Mouse (Mus musculus) bone marrow, adult 2 months (tissue): Measurements from ENCODE around the gene Upf2. TPM values are rescaled to one million over a fixed set of nuclear protein-coding genes. Genes with fewer than 3 reads are reported as not detected.

Experiments used
- H3K27ac ChIP-seq: fragments of 200-500 bp; 2 replicates; pipeline ENCODE4 v1.5.1; 2012; ENCODE audit warnings: low read depth, mild to moderate bottlenecking, control low read depth, inconsistent platforms, low read length; ENCODE audit not compliant: control insufficient read depth, poor library complexity, insufficient read depth
- H3K4me1 ChIP-seq: fragments of 200-500 bp; 2 replicates; pipeline ENCODE4 v1.6.1; 2011; ENCODE audit warnings: low read length; ENCODE audit not compliant: control insufficient read depth, insufficient read depth
- H3K4me3 ChIP-seq: fragments of 200-500 bp; replicated peaks from 2 replicates; pipeline ENCODE3; 2011; ENCODE audit warnings: mild to moderate bottlenecking, low read depth, low read length, control low read depth; ENCODE audit not compliant: control insufficient read depth
- CTCF ChIP-seq: fragments of 200-500 bp; IDR thresholded peaks from 2 replicates; pipeline ENCODE4 v1.5.1; 2011; ENCODE audit warnings: low read length, control low read depth; ENCODE audit not compliant: control insufficient read depth, insufficient read depth
- POLR2A ChIP-seq: fragments of 200-500 bp; IDR thresholded peaks from 2 replicates; pipeline ENCODE4 v1.6.1; 2011; ENCODE audit warnings: low read depth, mild to moderate bottlenecking, control low read depth, low read length, borderline replicate concordance; ENCODE audit not compliant: control insufficient read depth
- WGBS: fragments of 180-500 bp; shearing (Covaris S2); methylation state at CpG from one replicate; pipeline ENCODE4 v1.1.7; 2018; 5-methylcytosine and 5-hydroxymethylcytosine counted together
- polyA plus RNA-seq: library from polyadenylated mRNA; stranded (reverse); fragments of >200 nt; gene quantifications from 2 replicates; pipeline ENCODE4 v1.2.4, GENCODE M21; 2011; ENCODE audit warnings: low replicate concordance; ENCODE audit not compliant: missing spikeins, insufficient read depth, insufficient read length

Gene Upf2
- 12.4 and 20.0 TPM in 2 replicates for polyA plus RNA-seq

DNA sequence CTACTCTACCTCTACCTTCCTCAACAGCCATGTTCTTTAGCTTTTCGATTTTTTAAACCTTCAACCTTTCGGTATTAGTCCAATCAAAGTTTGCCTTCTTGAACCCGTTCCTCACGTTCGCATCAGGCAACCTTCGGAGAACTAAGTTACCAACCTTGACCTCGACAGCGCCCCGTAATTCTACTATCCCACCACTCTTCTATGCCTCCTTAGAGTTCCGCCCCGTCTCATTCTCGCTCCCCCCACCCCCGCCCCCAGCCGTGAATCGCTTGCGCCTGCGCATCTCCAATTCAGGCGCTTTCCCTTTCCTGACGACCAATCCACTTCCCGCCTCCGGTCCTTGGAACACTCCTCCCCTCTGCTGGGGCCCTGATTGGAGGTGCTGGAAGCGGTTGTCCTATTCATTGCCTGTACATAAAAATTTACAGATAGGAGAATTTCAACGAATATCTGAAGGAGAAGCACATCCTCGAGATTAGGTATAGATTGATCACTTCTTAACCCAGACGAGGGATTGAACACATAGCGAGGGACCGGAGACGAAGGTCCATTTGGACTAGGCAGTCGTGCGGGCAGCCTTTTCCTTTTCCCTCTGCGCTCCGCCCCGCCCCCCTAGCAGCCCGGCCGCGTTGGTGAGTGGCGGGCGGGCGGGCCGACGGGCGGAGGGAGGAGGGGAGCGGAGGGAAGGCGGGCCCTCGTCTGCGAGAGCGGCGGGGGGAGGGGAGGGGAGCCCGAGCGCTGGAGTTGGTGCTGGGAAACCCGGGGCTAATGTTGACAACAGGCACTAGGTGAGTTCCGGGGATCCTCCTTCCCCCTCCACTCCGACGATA, at the start of gene Upf2:
Gene Upf2 (plus strand): TSS at position 704 of the 830 bp plus-strand sequence.
- Histone ChIP-seq H3K4me3 (peak within 1 kb of the TSS; percentile 99), H3K4me1 (no peaks in the 10 kb centered on the region; the same call in 1 of the 2 replicates), H3K27ac (peak within 1 kb of the TSS; percentile 93)
- WGBS: 1% methylated on average over 52 of the region's 54 CpGs
- TF ChIP-seq POLR2A: peak; percentile 60; the same call in 1 of the 2 replicates
- TF ChIP-seq CTCF: no peak

DNA sequence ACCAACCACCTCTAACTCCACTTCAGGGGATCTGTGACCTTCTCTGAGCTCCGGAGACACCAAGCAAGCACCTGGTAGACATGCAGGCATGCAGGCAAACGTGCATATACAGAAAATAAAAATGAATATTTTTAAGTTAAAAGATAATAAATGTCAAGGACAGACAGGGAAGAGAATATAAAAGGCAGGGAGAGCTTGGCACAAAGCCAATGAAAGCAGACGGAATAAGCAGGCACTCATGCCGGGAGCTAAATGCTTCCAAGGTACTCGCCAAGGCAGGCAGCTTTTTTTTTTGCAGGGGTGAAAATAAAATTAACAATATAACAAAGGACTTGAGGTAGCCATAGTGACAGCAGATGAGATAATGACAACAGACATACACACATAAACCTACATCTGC, 45.2 kb upstream of the Upf2 start:
- Histone ChIP-seq H3K4me3 (no peak overlapping the region), H3K27ac (no peak overlapping the region), H3K4me1 (no peaks in the 10 kb centered on the region)
- 74% methylated on average over 5 of the region's 5 CpGs for WGBS
- TF ChIP-seq POLR2A (no peak), CTCF (no peak)

DNA sequence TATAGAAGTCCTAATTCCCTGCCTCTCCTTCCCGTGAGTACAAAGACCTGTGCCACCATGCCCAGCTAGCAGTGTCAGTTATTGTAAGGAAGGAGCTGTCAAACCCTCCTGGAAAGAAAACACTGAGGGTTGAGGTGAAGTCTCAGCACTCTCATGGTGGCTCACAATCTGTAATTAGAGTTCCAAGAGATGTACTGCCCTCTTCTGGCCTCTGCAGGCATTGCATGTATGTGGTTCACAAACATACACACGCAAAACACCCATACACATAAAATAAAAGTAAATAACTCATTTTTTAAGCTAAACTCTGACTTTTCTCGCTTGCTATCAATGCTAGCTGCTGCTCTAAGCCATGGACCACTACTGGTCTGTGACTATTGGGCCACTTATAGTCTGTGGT, 44.6 kb upstream of the Upf2 start:
- WGBS: 60% methylated on average over 3 of the region's 3 CpGs
- TF ChIP-seq CTCF (peak; percentile 38; the same call in 1 of the 2 replicates), POLR2A (no peak)
- H3K27ac ChIP-seq: no peak overlapping the region
- H3K4me3 ChIP-seq: no peak overlapping the region
- no peaks in the 10 kb centered on the region for H3K4me1 ChIP-seq

DNA sequence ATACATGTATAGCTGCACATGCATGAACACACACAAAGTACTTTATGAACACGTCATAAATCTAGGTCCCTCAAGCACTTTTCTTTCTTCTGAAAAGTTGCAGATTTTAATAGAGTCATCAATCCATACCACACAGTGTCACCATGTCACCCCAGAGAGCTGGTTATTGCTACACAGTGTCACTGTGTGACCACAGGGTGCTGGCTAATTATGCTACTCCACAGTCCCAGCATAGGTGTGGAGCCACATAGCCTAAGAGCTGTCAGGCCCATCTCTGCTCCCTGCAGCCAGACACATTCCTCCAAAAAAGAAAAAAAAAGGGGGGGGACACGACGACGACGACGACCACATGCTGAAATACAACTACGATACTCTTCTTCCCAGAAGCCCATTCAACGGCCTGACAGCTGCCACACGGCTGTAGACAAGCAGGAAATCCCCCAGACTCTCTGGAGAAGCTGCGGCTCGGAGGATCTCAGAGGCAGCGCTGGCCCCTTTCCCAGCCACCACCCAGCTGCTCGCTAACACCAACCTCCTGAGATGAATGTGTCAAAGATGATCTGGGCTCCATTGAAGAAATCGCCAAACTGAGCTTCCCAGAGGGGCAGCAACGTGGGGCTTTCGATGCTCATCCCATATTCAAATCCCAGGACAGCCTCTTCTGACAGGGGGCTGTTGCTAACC, 39.8 kb upstream of the Upf2 start:
- WGBS: 80% methylated on average over 16 of the region's 16 CpGs
- Histone ChIP-seq H3K4me3 (no peak overlapping the region), H3K27ac (no peak overlapping the region), H3K4me1 (no peaks in the 10 kb centered on the region)
- TF ChIP-seq POLR2A (no peak), CTCF (no peak)

DNA sequence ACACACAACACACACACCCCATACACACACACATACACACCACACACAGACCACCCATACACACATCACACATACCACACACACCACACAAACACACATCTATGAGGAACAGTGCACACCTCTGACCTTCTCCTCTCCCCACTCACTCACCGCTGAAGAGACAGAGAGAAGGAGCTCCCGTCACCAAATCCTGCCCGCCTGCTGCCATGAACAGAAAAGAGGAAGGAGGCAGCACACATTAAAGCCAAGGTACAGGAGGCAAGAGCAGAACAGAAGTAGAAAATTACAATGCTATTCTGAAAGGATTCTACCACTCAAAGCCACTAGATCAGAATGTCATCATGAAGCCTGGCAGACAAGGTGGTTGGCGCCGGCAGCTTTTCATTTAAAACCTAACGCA, 28.4 kb upstream of the Upf2 start:
- Histone ChIP-seq H3K27ac (no peak overlapping the region), H3K4me1 (no peaks in the 10 kb centered on the region; the same call in 1 of the 2 replicates), H3K4me3 (no peak overlapping the region)
- 42% methylated on average over 6 of the region's 6 CpGs for WGBS
- no peak for TF ChIP-seq POLR2A

DNA sequence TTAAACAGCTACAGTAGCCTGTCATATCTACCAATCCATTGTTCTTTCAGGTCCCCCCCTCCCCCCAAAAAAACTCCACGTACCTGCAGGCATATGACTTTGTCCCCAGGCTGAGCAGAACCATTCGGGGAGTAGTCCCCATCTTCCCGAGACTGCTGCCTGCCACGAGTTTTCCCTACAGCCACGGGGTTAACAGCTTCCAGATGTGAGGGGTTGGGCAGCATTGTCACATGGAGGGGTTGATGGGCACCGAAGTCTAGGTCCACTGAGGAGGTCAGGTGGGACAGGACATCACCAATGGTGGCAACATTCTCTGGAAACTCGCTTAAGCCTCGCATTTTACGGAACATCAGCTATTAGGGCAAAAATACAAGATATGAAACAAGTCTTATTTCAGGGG, 27.5 kb upstream of the Upf2 start:
- no peak overlapping the region for H3K4me3 ChIP-seq
- no peaks in the 10 kb centered on the region; the same call in 1 of the 2 replicates for H3K4me1 ChIP-seq
- 87% methylated on average over 9 of the region's 9 CpGs for WGBS
- TF ChIP-seq CTCF (no peak), POLR2A (no peak)
- H3K27ac ChIP-seq: no peak overlapping the region

DNA sequence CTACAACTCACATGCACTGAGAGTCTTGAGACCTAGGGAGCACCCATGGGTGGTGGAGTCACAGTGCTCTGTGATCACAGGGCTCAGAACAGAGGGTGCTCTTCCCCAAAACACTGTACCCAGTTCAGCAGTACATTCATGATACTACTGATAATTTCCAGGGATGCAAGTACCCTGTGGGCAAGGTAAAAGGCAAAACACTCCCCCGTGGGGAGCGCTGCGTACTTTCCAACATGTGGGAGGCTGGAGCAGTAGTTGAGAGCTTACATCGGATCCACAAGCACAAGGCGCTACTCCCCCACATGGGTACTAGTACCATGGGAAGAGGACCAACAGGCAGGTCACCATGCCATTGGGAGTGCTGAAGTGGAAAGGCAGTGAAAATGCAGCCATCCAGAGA, 23.8 kb upstream of the Upf2 start:
- Histone ChIP-seq H3K4me3 (no peak overlapping the region), H3K4me1 (peaks cover 2% of the 10 kb centered on the region; the same call in 1 of the 2 replicates), H3K27ac (no peak overlapping the region)
- TF ChIP-seq POLR2A (no peak), CTCF (no peak)
- WGBS: 91% methylated on average over 5 of the region's 5 CpGs

DNA sequence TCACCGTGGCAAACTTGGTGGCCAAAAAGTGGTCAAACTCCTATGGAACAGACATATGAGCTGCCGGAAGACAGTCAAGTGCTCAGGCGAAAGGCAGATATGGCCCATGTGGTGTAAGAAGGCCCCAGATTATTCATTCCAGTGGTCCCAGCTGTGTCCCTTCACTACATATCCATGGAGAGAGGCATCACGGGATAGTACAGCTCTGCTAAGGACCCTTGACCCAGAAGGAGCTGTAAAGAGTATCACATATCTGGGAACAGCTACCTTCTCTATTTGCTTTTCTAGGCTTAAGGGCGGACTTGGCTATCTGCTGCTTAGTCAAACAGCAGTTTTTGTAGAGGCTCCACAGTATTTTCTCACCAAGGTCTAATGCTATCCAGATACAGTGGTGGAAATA, 21.5 kb upstream of the Upf2 start:
- no peak overlapping the region for H3K4me3 ChIP-seq
- WGBS: 86% methylated on average over 5 of the region's 5 CpGs
- H3K27ac ChIP-seq: no peak overlapping the region
- TF ChIP-seq POLR2A (no peak), CTCF (no peak)
- H3K4me1 ChIP-seq: peaks cover 2% of the 10 kb centered on the region; the same call in 1 of the 2 replicates
